Mouse (Mus musculus) large intestine, adult 2 months (tissue): ENCODE results near the gene Dpp3. TPM values are rescaled to one million over a fixed set of nuclear protein-coding genes. Genes with fewer than 3 reads are reported as not detected.
"Not testable (repeated sequence)": the region's sequence is repeated elsewhere in the genome, so short reads cannot be mapped to it uniquely, and the experiment has no call there.

Experiments used
- DNase-seq: peaks from one replicate; pipeline ENCODE4 v3.0.0-alpha.2; 2012; ENCODE audit warnings: low read depth, low spot score
- WGBS: fragments of 180-500 bp; shearing (Covaris S2); methylation state at CpG from one replicate; pipeline ENCODE4 v1.1.7; 2018; 5-methylcytosine and 5-hydroxymethylcytosine counted together
- polyA plus RNA-seq: library from polyadenylated mRNA; depleted of rRNA; stranded (reverse); fragments of >200 nt; gene quantifications from 2 replicates; pipeline ENCODE4 v1.2.3, GENCODE M21; 2012; rRNA removed

Dpp3 gene
- polyA plus RNA-seq, 1 experiment: 126 TPM

DNA sequence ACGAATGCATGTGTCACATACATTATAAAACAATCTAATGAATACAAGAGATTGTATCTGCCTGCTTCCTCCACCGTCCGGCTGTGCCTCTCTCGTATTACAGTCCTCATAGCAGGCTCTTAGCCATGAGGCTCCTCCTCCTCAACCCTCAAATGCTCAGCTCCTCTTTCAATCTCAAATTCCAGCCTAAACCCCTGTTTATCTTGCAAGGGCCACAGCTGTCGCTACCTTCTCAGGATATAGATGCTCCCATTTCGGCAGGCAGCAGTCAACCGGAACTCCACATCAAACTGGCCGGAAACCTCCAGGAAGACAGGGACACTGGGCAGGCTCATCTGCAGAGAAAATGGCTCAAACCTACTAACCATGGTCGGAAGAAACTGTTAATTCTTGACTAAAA is 29.1 kb downstream of the Dpp3 start:
- 72% methylated on average over 9 of the region's 9 CpGs for WGBS
- DNase-seq: no peak

DNA sequence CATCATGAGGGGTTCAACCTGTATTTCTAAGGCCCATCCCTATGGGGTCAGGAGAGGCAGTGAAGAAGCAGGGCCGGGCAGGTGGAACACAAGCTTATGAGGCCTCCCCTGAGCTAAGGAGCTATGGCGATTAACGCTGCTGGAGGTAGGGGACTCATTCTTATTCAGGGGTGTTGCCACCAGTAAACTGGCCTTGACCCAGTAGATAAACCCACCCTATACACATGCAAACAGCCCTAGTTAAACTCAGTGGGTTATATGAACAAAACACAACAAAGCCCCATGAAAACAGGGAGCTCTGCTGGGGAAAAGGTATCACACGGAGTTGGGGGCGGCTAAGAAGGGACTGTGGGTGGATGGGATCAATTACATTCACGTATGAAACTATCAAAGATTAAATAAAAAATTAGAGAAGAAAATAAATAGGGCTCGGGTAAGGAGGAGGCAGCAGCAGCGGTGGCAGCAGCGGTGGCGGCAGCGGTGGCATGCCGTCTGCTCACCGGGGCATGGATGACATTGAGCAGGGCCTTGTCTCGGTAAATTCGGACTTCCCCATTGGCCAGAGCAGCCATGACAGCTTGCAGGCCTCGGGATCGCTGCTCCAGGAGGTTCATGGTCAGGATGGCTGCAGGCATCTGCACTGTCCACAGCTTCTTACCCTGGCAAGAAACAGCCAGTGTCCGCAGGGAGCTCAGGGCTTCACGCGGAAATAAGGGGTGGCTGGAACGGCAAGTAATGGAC is 31.1 kb downstream of the Dpp3 start:
- 69% methylated on average over 21 of the region's 21 CpGs for WGBS
- DNase-seq: no peak

DNA sequence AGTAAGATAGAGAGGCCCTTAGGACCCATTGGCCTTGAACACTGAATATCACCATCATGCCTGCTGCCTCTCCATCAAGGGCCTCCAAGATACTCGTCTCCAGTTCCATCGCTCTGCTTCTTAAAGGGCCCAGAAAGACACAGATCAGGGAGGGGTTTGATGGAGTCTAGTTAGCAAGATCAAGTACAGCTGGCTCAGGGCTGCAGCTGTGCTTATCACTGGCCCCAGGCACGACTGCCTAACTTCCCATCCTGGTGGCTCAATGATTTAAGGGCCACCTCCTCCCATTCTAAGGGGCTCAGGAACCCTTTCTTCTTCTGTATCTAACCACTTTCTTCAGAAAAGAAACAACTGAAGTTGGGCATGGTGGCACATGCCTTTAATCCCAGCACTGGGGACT is 36.3 kb downstream of the Dpp3 start:
- DNase-seq: no peak
- 64% methylated on average over 3 of the region's 3 CpGs for WGBS

DNA sequence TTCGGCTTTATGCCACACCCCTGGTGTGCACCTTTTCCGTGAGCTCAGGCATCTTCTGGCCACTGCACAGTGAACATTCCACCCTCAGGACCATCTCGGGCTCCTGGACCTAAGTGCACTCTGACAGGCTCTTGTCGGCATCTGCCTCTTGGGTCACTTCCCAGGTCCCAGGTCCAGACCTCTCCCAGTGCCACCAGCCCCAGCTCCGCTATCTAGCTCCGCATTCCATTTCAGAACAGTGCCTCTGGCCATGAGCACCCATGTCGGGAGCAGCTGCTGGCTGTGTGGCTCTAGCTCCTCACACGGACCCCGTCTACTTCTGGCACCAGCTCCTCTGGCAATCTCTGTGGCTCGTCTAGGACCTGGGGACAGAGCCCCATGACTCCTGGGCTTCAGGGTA is 38.3 kb downstream of the Dpp3 start:
- WGBS: 82% methylated on average over 10 of the region's 10 CpGs
- DNase-seq: no peak

DNA sequence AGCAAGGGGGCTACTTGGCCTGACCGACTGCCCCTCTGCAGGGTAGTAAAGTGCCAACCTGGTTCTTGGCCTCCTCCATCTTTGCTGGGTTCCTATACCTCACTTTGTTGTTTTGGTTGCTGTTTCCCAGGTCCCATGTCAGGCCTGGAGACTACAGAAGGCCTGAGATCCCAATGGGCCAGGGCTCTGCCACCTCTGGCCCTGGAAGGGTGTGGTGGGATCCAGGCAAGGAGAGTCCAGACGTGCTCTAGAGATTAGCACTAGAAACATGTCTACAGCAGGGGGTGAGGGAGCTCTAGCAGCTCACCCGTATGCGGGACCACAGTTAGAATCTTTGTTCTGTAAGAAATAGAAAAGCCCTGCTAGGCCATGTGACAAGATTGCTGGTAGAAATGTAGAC is 44.1 kb downstream of the Dpp3 start:
- 86% methylated on average over 4 of the region's 4 CpGs for WGBS
- DNase-seq: no peak

DNA sequence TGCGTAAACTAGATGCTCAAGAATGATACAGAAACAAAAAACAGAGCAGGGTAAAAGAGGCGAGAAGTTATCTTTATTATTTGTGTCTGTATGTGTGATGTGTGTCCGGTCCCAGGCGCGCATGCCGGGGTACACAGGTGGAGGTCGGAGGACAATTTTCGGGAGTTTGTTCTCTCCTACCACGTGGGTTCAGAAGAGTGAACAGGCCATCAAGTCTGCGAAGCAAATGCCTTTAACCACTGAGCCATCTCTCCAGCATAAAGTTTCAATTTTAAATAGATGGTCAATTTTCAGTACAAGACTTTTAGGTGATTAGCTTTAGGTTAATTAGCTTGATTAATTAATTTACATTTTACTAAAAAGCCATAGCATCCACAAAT is 48.8 kb downstream of the Dpp3 start:
- no peak for DNase-seq
- 49% methylated on average over 10 of the region's 10 CpGs for WGBS

DNA sequence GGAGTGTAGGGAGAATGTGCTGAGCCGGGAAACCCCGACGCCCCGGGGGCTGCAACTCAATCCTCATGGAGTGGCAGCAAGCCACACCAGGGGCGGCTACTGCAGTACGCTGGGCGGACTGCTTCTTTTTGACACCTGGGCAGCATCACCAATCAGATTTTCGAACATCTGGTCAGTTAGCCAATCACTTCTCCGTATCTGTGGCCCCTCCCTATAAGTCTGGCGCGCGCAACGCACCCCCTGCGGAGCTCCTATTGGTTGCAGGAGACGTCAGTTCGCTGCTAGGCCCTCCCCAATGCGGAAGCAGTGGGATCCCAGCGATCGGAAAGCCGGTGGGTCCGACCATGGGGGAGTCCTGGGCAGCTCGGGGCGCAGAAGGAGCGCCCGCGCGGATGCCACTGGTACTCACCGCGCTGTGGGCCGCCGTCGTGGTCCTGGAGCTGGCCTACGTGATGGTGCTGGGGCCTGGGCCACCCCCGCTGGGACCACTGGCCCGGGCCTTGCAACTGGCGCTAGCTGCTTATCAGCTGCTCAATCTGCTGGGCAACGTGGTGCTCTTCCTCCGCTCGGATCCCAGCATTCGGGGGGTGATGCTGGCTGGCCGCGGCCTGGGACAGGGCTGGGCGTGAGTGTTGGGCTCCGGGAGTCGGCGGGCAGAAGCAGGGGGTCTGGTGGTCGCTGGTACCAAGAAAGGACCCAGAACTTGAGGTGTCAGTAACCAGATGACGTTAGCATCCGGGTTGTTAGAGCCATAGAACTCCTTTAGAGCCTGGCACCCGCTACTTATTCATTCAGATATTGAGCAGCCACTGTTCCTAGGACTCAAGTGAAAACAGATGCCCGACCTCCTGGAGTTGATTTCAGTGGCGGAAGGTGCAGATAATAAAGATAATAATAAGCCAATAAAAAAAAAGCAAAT is 49.4 kb downstream of the Dpp3 start, which contains the start of gene Zdhhc24:
Zdhhc24 (plus strand) TSS at position 264 of the 919 bp plus-strand sequence.
- under 1% methylated on average over 52 of the region's 52 CpGs for WGBS
- peak; percentile 78 for DNase-seq

DNA sequence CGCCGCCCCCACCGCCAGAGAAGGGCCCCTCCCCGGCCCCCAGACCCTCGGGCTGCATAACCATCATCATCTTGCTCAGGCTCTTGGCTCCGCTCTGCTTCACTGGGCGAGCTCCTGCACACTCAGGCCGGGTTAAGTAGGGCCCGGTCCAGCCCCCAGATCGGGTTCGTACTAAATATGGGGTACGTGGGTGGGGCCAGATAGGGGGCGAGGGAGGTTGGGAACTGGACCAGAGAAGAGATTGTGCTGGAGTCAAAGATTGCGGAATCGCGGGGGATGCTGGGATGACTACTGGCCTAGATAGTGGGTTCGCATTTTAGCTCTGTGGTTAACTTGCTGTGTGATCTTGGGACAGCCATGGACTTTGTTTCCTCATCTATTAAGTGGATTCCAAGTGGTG is 50.3 kb downstream of the Dpp3 start, which contains the start of gene Actn3:
Actn3 (minus strand) TSS at position 125 of the 400 bp plus-strand sequence.
- no peak for DNase-seq
- WGBS: 7% methylated on average over 17 of the region's 17 CpGs

DNA sequence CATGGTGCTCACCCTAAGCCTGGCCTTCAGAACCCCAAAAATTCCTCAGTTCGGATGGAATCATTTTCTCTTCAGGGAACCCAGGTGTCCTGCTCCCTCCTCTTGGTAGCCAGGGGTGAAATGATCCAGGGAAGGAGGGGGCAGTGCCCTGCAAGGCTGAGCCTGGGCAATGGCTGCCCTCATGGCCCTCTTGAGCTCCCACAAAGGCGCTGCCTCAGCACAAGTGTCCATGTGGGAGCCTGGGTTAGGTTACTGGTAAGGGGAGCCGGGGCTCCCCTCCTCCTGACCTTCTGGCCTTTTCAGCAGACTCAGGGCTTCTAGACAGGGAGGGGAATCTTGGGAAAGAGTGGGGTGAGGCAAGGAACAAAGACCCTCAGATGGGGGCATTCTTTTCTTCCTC is 51.3 kb downstream of the Dpp3 start:
- DNase-seq: no peak
- WGBS: 74% methylated on average over 3 of the region's 3 CpGs

DNA sequence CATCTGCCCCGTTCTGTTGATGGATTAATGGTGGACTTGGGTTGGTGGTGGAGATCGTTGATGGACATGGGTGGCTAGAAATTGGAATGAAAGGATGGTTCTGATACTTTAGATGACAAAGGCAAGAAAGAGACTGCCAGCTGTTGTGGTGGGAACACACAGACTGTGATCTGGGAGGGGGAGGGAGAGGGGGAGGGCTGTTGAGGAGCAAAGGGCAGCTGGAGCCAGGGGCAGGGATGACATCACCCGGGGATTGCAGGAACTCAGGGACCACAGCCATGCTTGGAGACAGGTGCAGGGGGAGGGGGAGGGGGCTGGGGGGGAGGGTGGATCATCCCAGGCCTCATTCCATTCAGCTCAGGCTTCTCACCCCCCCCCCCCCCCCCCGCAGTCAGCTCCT is 51.8 kb downstream of the Dpp3 start:
- WGBS: 59% methylated on average over 4 of the region's 4 CpGs
- no peak for DNase-seq

DNA sequence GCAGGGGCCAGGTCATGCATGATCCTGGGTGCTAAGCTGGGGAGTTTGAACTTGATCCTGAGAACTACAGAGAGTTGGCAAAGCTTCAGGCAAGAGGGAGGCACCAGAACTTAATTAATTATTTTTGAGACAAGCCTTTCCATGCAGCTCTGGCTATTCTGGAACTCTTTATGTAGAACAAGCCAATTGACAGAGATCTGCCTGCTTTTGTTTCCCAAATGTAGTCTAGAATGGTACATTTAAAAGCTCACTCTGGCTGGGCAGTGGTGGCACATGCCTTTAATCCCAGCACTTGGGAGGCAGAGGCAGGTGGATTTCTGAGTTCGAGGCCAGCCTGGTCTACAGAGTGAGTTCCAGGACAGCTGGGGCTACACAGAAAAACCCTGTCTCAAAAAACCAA is 53.5 kb downstream of the Dpp3 start:
- 92% methylated on average over 1 of the region's 1 CpGs for WGBS
- not testable (repeated sequence) for DNase-seq

DNA sequence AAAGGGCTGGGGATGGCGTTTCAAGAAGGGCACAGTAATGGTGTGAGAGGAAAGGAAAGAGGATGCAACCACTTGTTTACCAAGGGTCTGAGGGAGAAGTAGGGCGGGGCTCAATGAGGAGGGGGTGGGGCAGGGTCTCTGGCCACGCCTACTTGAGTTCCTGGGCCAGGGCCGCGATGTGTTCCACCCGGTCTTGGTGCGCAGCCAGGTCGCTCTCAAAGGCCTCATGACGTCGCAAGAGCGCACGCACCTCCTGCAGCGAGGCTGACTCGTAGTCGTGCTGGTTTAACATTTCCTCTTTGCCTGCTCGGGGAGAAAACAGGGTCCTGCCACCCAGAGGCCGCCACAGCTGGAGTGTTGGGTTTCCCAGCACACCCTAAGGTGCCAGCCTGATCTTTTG is 62.9 kb downstream of the Dpp3 start:
- DNase-seq: no peak
- 3% methylated on average over 17 of the region's 17 CpGs for WGBS

DNA sequence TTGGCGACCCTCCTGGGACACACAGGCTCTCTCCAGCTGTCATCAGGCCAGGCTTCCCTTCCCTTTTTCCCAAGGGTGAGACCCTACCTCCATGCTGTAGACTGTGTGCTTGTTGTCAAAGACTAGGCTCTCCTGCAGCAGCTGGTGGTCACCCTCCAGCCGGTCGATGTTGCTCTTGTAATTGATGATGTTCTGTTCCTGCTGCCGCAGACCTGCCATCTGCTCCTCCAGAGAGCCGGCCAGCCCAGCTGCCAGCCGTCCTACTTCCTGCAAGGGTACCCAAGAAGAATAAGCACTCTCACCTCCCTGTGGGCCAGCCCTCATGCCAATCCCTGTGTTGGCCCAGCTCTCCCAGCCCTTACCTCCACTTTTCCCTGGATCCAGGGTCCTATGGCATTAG is 65.0 kb downstream of the Dpp3 start:
- no peak for DNase-seq
- 71% methylated on average over 6 of the region's 6 CpGs for WGBS

DNA sequence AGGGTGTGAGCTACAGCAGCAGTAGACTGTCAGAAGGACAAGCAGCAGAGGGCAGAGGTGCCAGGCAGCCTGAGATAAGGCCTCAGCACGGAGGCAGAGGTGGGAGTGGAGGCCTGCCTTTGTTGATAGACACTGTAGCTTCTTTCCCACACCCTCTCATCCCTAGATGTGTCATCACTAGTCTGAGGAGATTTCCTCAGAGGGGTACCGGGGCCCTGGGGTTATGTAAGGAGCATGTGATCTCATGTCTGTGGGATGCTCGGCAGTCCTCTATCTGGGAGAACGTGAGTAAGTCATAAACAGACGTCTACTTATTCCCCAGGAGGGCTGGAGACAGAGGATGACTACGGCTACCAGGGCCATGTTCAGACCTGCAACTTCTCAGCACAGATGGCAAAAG is 69.0 kb downstream of the Dpp3 start:
- DNase-seq: no peak
- 62% methylated on average over 6 of the region's 6 CpGs for WGBS

Other genes starting within 250 kb of the Dpp3 start
- gene Gm960, start 229.6 kb downstream of the Dpp3 start, polyA plus RNA-seq: 0.29 TPM in 1 of 2 replicates, not detected in the other
- 0.12 and 0.15 TPM in 2 replicates for gene Sptbn2, start 217.1 kb downstream of the Dpp3 start, polyA plus RNA-seq
- gene Rbm4b, start 171.8 kb downstream of the Dpp3 start, polyA plus RNA-seq: 3.6 and 4.6 TPM in 2 replicates
- gene Rbm4, start 134.4 kb downstream of the Dpp3 start, polyA plus RNA-seq: 39.5 and 48.7 TPM in 2 replicates
- gene Gm21992, start 116.7 kb downstream of the Dpp3 start, polyA plus RNA-seq: 18.5 and 22.6 TPM in 2 replicates
- gene Rbm14, start 116.7 kb downstream of the Dpp3 start, polyA plus RNA-seq: 39.5 and 48.9 TPM in 2 replicates
- 42.6 and 46.5 TPM in 2 replicates for gene Ccs, start 89.0 kb downstream of the Dpp3 start, polyA plus RNA-seq
- gene Ccdc87, start 88.9 kb downstream of the Dpp3 start, polyA plus RNA-seq: 0.09 and 0.19 TPM in 2 replicates
- gene Ctsf, start 73.2 kb downstream of the Dpp3 start, polyA plus RNA-seq: 12.1 and 13.7 TPM in 2 replicates
- 0.40 and 0.66 TPM in 2 replicates for gene Actn3, start 50.4 kb downstream of the Dpp3 start, polyA plus RNA-seq
- gene Zdhhc24, start 49.6 kb downstream of the Dpp3 start, polyA plus RNA-seq: 14.8 and 20.9 TPM in 2 replicates
- gene Bbs1, start 21.7 kb downstream of the Dpp3 start, polyA plus RNA-seq: 1.3 and 1.5 TPM in 2 replicates
- 1.1 and 1.5 TPM in 2 replicates for gene Peli3, start 14.8 kb upstream of the Dpp3 start, polyA plus RNA-seq
- 32.3 and 36.2 TPM in 2 replicates for gene Mrpl11, start 33.9 kb upstream of the Dpp3 start, polyA plus RNA-seq
- gene Npas4, start 62.0 kb upstream of the Dpp3 start, polyA plus RNA-seq: 1.4 and 1.6 TPM in 2 replicates
- gene Slc29a2, start 95.6 kb upstream of the Dpp3 start, polyA plus RNA-seq: 3.6 and 6.8 TPM in 2 replicates
- 13.6 and 14.7 TPM in 2 replicates for gene B4gat1, start 110.5 kb upstream of the Dpp3 start, polyA plus RNA-seq
- gene AC124502.3, start 110.6 kb upstream of the Dpp3 start, polyA plus RNA-seq: 0.64 and 0.67 TPM in 2 replicates
- 44.3 and 46.3 TPM in 2 replicates for gene Brms1, start 113.1 kb upstream of the Dpp3 start, polyA plus RNA-seq
- 3.2 and 7.0 TPM in 2 replicates for gene Rin1, start 122.2 kb upstream of the Dpp3 start, polyA plus RNA-seq
- gene Cd248, start 139.8 kb upstream of the Dpp3 start, polyA plus RNA-seq: 4.1 and 5.4 TPM in 2 replicates
- 1.8 and 2.0 TPM in 2 replicates for gene Tmem151a, start 157.2 kb upstream of the Dpp3 start, polyA plus RNA-seq
- gene Yif1a, start 160.3 kb upstream of the Dpp3 start, polyA plus RNA-seq: 224 and 270 TPM in 2 replicates
- 1.3 and 1.5 TPM in 2 replicates for gene Cnih2, start 170.2 kb upstream of the Dpp3 start, polyA plus RNA-seq
- 181 and 205 TPM in 2 replicates for gene Rab1b, start 178.8 kb upstream of the Dpp3 start, polyA plus RNA-seq
- 13.6 and 17.0 TPM in 2 replicates for gene Klc2, start 190.3 kb upstream of the Dpp3 start, polyA plus RNA-seq